Mouse (Mus musculus) embryonic facial prominence, embryonic 11.5 days (tissue): ENCODE measurements around the gene Tubgcp2. TPM values are rescaled to one million over a fixed set of nuclear protein-coding genes. Genes with fewer than 3 reads are reported as not detected.
A peak's percentile ranks its signal among the peaks of the same experiment; 100 is the strongest.

ENCODE experiments used
- ATAC-seq: fragments of 200-750 bp; cut with Nextera tagmentation; replicated peaks from 2 replicates; pipeline ENCODE4 v1.8.0; 2017; ENCODE audit warnings: low read depth; ENCODE audit not compliant: insufficient number of reproducible peaks, low FRiP score, low TSS enrichment
- DNase-seq: peaks from one replicate; pipeline ENCODE4 v3.0.0-alpha.2; 2015; ENCODE audit warnings: low spot score
- H3K27ac ChIP-seq: fragments of 300-500 bp; sonication (generic); replicated peaks from 2 replicates; pipeline ENCODE4 v1.5.1; 2014; ENCODE audit warnings: mild to moderate bottlenecking, low read depth, low read length, control low read depth
- H3K27me3 ChIP-seq: fragments of 300-500 bp; sonication (generic); 2 replicates; pipeline ENCODE4 v1.6.1; 2014; ENCODE audit warnings: mild to moderate bottlenecking, low read length, moderate library complexity, mixed read lengths; ENCODE audit not compliant: control insufficient read depth, insufficient read depth
- H3K36me3 ChIP-seq: fragments of 300-500 bp; sonication (generic); replicated peaks from 2 replicates; pipeline ENCODE4 v1.6.1; 2014; ENCODE audit warnings: low read depth, mild to moderate bottlenecking, low read length, moderate library complexity, mixed read lengths; ENCODE audit not compliant: control insufficient read depth, insufficient read depth
- H3K4me1 ChIP-seq: fragments of 300-500 bp; sonication (generic); 2 replicates; pipeline ENCODE4 v1.6.1; 2014; ENCODE audit warnings: low read length, mixed read lengths; ENCODE audit not compliant: control insufficient read depth, insufficient read depth
- H3K4me2 ChIP-seq: fragments of 300-500 bp; sonication (generic); 2 replicates; pipeline ENCODE4 v1.6.1; 2014; ENCODE audit warnings: low read depth, mild to moderate bottlenecking, control low read depth, low read length, moderate library complexity
- H3K4me3 ChIP-seq: fragments of 300-500 bp; sonication (generic); 2 replicates; pipeline ENCODE4 v1.5.1; 2014; ENCODE audit warnings: low read depth, low read length, control low read depth
- H3K9ac ChIP-seq: fragments of 300-500 bp; sonication (generic); replicated peaks from 2 replicates; pipeline ENCODE4 v1.6.1; 2014; ENCODE audit warnings: mild to moderate bottlenecking, control low read depth, low read length
- H3K9me3 ChIP-seq: fragments of 300-500 bp; sonication (generic); replicated peaks from 2 replicates; pipeline ENCODE4 v1.6.1; 2016; ENCODE audit warnings: mild to moderate bottlenecking, low read length, inconsistent platforms, mixed read lengths; ENCODE audit not compliant: control insufficient read depth
- WGBS: fragments of 180-500 bp; shearing (Covaris S2); extraction: QIAGEN DNeasy Blood & Tissue Kit; methylation state at CpG from one replicate; pipeline ENCODE4 v1.1.7; 2014; 5-methylcytosine and 5-hydroxymethylcytosine counted together
- polyA plus RNA-seq: library from polyadenylated mRNA; unstranded; fragments of >200 nt; fragmentation: Nextera tagmentation; extraction: Ambion mirVana; gene quantifications from 2 replicates; pipeline ENCODE4 v1.2.1, GENCODE M21; 2014

Gene Tubgcp2
- polyA plus RNA-seq, 1 experiment from 2014 or later, result 75.7 TPM

DNA sequence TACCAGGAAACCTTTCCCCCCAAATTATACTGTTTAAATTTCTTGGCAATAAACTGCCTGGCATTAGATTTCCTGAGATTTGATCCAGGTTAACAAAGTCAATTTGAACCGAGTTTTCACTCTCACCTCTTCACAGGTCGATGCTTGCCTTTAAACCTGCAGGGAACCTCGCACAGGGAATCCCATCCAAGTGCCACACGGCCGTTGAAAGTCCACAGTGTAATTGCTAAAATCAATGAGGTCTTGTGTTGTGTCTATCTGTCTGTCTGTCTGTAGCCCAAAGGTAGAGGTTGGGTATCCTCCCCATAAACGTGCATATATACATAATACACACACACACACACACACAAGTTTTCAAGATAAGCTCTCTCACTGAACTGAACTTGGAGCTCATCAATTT lies 30.9 kb upstream of the Tubgcp2 start:
- no peaks in the 10 kb centered on the region for H3K9me3 ChIP-seq
- H3K4me2 ChIP-seq, result no peak overlapping the region
- no peak overlapping the region for H3K4me3 ChIP-seq
- peaks cover 5% of the 10 kb centered on the region; the same call in 1 of the 2 replicates for H3K27me3 ChIP-seq
- ATAC-seq, result no peak
- H3K4me1 ChIP-seq, result no peaks in the 10 kb centered on the region
- no peak for DNase-seq
- H3K27ac ChIP-seq, result no peak overlapping the region
- H3K9ac ChIP-seq, result no peak overlapping the region
- no peaks in the 10 kb centered on the region for H3K36me3 ChIP-seq
- WGBS, result 68% methylated on average over 6 of the region's 6 CpGs

DNA sequence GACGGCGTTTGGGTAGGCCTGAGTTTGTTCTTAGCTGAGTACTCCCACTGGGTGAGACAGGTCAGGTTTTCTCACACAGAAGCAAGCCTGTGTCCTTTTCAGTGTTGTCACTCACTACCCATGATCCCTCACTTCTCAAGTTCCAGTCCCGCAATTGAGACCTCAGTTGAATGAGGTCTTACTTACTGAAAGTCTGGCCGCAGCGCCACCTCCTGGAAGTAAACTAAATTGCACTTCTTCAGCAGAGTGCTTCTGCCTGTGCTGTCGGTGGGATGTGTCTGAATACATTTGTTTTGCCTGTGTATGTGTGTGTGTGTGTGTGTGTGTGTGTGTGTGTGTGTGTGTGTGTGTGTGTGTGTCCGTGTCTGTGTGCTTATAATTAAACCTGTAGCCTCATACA lies 26.6 kb upstream of the Tubgcp2 start:
- Histone ChIP-seq H3K4me2 (no peak overlapping the region), H3K4me3 (no peak overlapping the region), H3K27ac (no peak overlapping the region), H3K36me3 (no peaks in the 10 kb centered on the region), H3K4me1 (0 out of 2 replicates have a peak, but pooled peaks cover 4% of the 10 kb centered on the region), H3K9ac (no peak overlapping the region), H3K27me3 (peaks cover 38% of the 10 kb centered on the region), H3K9me3 (no peaks in the 10 kb centered on the region)
- 23% methylated on average over 7 of the region's 7 CpGs for WGBS
- DNase-seq, result peak; percentile 84
- no peak for ATAC-seq

DNA sequence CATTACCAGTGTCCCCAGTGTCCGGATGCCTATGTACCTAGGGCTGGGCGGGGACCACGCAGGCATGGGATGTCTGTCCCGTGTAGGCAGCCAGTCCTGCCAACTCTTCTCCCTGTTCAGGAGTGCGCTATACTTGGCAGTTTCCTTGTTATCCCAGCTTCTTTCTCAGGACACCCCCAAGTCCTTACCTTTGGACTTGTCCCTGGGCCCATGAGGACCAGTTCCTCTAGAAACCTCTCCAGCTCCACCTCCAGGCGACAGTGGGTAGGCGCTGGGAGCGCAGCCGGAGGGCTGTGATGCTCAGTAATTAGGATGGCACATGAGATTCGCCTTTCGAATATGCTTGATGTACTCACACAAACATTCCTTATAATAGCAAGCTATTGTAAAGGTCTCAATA lies 25.8 kb upstream of the Tubgcp2 start:
- Histone ChIP-seq H3K27ac (no peak overlapping the region), H3K9me3 (no peaks in the 10 kb centered on the region), H3K4me3 (no peak overlapping the region), H3K4me2 (no peak overlapping the region), H3K9ac (no peak overlapping the region), H3K36me3 (no peaks in the 10 kb centered on the region), H3K27me3 (peaks cover 40% of the 10 kb centered on the region), H3K4me1 (0 out of 2 replicates have a peak, but pooled peaks cover 4% of the 10 kb centered on the region)
- WGBS, result 10% methylated on average over 11 of the region's 11 CpGs
- DNase-seq (peak; percentile 45), ATAC-seq (peak; percentile 26; the same call in 1 of the 2 replicates)

DNA sequence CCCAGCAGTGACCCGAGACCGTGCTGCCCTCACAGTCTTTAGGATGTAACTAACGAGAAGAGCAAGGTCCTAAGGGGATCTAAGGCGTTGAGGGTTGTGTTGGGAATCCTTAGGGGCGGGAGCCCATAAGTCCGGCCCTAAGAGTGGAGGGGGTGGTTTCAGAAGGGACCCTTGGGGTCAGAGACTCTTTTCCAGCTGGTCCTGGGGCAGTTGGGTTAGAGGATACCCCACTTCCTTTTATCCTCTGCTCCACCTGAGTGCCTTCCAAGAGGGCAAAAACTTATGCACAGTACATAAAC lies 25.3 kb upstream of the Tubgcp2 start:
- H3K9me3 ChIP-seq, result no peaks in the 10 kb centered on the region
- no peaks in the 10 kb centered on the region for H3K36me3 ChIP-seq
- no peak overlapping the region for H3K27ac ChIP-seq
- ATAC-seq (peak; percentile 11; the same call in 1 of the 2 replicates), DNase-seq (no peak)
- H3K9ac ChIP-seq, result no peak overlapping the region; the same call in 1 of the 2 replicates
- H3K27me3 ChIP-seq, result peaks cover 45% of the 10 kb centered on the region
- 3% methylated on average over 6 of the region's 6 CpGs for WGBS
- H3K4me3 ChIP-seq, result no peak overlapping the region; the same call in 1 of the 2 replicates
- H3K4me2 ChIP-seq, result peak overlapping the region; percentile 80
- 0 out of 2 replicates have a peak, but pooled peaks cover 4% of the 10 kb centered on the region for H3K4me1 ChIP-seq

DNA sequence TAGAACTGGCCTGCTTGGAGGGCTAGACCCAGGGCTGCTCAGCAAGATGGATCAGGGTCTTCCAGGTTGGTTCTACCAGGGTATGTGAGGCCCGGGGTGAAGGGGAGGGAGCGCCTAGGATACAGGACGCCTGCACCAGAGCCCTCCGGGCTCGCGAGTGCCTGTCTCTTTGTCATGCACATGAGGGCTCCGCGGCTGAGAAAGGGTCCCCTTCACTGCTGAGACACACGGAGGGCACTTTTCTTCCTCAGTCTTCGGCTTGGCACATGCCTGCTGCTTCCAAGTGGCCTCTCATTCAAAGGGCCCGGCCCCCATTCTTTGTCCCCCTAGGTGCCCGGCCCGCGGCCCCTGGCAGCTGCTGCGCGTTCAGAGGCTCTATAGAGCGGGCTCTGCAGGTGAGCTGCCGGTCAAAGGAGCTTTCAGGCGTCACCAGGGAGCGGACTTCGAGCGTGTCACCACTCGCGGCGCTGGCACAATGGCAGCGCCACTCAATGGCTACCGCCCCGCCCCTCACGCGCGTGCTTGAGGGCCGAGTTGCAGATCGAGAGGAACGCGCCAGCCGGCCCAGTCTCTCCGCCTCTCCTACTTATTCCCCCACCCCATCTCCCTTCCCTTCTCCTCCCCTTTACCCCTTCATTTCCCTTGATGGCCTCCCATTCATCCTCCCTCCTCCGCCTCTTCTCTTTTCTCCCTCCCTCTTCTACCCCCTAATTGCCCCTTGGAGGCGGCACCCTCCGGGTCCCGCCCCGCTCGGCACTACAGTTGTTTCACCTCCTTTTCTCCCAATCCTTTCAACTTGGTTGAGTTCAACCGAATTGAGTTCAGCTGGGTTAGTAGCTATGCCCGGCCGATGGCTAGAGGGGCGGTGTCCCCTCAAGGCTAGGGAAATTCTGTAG lies 24.7 kb upstream of the Tubgcp2 start:
- Histone ChIP-seq H3K27ac (no peak overlapping the region), H3K36me3 (no peaks in the 10 kb centered on the region), H3K4me3 (peak overlapping the region; percentile 36), H3K9ac (peak overlapping the region; percentile 56), H3K4me2 (peak overlapping the region; percentile 80), H3K27me3 (peaks cover 47% of the 10 kb centered on the region), H3K9me3 (no peaks in the 10 kb centered on the region), H3K4me1 (0 out of 2 replicates have a peak, but pooled peaks cover 4% of the 10 kb centered on the region)
- under 1% methylated on average over 47 of the region's 47 CpGs for WGBS
- peak; percentile 21; the same call in 1 of the 2 replicates for ATAC-seq
- DNase-seq, result peak; percentile 79

DNA sequence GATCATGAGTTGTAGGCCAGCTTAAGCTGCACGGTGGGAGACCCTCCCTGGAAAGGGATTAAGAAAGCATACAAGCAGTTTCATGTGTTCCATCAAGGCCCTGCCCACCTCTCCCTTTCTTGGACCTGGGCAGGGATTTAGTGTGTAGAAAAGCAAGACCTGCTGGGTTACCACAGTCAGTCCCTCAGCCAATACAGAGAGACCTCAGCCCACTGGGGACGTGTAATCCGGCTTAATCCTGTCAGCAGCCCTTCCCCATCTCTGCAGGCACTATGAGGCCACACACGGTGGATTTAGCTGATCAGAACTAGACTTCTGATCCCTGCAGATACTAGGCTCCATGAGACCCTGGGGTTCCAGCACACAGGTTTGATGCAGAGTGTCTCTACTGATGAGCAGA lies 23.1 kb upstream of the Tubgcp2 start:
- WGBS, result 15% methylated on average over 4 of the region's 4 CpGs
- ATAC-seq (no peak), DNase-seq (no peak)
- H3K27ac ChIP-seq, result no peak overlapping the region
- H3K4me1 ChIP-seq, result 0 out of 2 replicates have a peak, but pooled peaks cover 4% of the 10 kb centered on the region
- peaks cover 47% of the 10 kb centered on the region for H3K27me3 ChIP-seq
- H3K4me2 ChIP-seq, result no peak overlapping the region
- H3K36me3 ChIP-seq, result no peaks in the 10 kb centered on the region
- H3K9ac ChIP-seq, result no peak overlapping the region
- H3K4me3 ChIP-seq, result no peak overlapping the region
- no peaks in the 10 kb centered on the region for H3K9me3 ChIP-seq

DNA sequence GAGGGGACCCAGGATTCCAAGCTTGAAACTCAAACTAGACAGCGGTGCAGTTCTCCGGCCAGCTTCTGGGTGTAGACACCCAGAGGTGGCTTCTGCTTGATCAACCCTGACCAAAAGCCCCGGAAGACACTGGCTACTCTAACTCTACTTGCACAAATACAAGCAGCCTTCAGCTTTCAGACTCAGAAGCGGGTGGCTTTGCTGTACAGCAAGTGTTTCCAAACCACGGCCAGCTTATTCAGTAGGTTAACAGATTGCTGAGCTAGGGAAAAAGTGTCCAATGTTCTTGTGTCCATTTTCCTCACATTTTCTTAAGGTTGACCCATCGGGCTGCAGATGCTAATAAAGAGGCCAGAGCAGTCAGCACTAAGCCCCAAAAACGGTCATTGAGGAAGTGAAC lies 22.1 kb upstream of the Tubgcp2 start:
- H3K4me2 ChIP-seq, result peak overlapping the region; percentile 82
- no peak for ATAC-seq
- H3K36me3 ChIP-seq, result no peaks in the 10 kb centered on the region
- WGBS, result 11% methylated on average over 7 of the region's 7 CpGs
- 0 out of 2 replicates have a peak, but pooled peaks cover 4% of the 10 kb centered on the region for H3K4me1 ChIP-seq
- no peak overlapping the region for H3K27ac ChIP-seq
- H3K27me3 ChIP-seq, result peaks cover 47% of the 10 kb centered on the region
- H3K9me3 ChIP-seq, result no peaks in the 10 kb centered on the region
- H3K9ac ChIP-seq, result peak overlapping the region; percentile 81
- peak overlapping the region; percentile 41 for H3K4me3 ChIP-seq
- no peak for DNase-seq
